26 mouse cellular contexts compared by ENCODE assay signal in the genomic region with DNA sequence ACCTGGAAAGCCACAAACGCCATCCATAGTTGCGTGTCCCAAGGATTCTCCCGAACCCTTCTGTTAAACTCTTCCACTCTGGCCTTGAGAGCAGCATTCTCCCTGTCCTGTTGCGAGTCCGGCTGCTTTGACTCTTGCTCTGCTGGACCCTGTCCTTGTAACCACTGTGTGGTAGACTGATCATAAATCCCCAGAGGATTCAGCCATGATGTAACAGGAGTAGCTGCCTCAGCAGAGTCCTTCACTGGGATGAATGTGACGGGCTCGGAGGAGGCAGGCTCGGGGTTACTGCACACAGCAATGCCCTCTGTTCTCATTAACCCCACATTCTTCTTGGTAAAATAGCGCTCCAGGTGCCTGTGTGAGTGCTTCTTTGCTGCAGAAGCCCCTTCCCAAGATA. TPM values are rescaled to one million over a fixed set of nuclear protein-coding genes. Genes with fewer than 3 reads are reported as not detected.
DNase-seq lines count a peak whose midpoint lies in the region; ATAC-seq and TF ChIP-seq lines count a peak whose summit lies in the region.
"Had no signal": no experiment of that assay in that cellular context is flagged by ENCODE, and none has a peak within 500 bp of the region (broad histone marks: within the 10 kb centered on the region; RNA-seq: fewer than 3 reads in every experiment).

No protein-coding gene starts in this region.

- peak overlapping the region; percentile 63 for H3K27ac ChIP-seq in layer of hippocampus, adult 2 months
- peak overlapping the region; percentile 54; the same call in 1 of the 2 replicates for H3K27ac ChIP-seq in kidney, embryonic 15.5 days
- H3K27ac ChIP-seq: embryonic facial prominence, embryonic 12.5 days; heart, embryonic 10.5 days; heart, embryonic 15.5 days; liver, embryonic 14.5 days; midbrain, embryonic 10.5 days; midbrain, embryonic 15.5 days; neural tube, embryonic 12.5 days had no signal

- no peak for DNase-seq in layer of hippocampus, adult 2 months (ENCODE audit: low spot score in 2 of 2)
- no peak for DNase-seq in layer of hippocampus, adult 9-10 months (ENCODE audit: low spot score)
- peak; percentile 77 for DNase-seq in adrenal gland, postnatal 14 days
- DNase-seq in B cell, adult 2 months, result no peak
- DNase-seq in urinary bladder, postnatal 36 days (ENCODE audit: low spot score in 2 of 2), result no peak
- DNase-seq in neural tube, embryonic 10.5 days (ENCODE audit: extremely low spot score, low spot score), result no peak
- DNase-seq: cerebellum, adult 11 months; cerebellum, adult 9-11 months; embryo, embryonic 11 days; gastrocnemius, postnatal 25 days; heart, adult 11 months; liver; right cerebral cortex, adult 18-20 months had no signal

- TF ChIP-seq CTCF in layer of hippocampus, adult 2 months (conservative IDR thresholded peaks at IDR 0.05), result no peak

- no peak overlapping the region for H3K4me3 ChIP-seq in layer of hippocampus, adult 2 months
- no peak overlapping the region for H3K4me3 ChIP-seq in kidney, embryonic 15.5 days (replicated peaks)
- H3K4me3 ChIP-seq: embryonic facial prominence, embryonic 12.5 days; heart, embryonic 10.5 days; heart, embryonic 15.5 days; midbrain, embryonic 10.5 days; midbrain, embryonic 15.5 days; neural tube, embryonic 12.5 days had no signal

- no peaks in the 10 kb centered on the region for H3K27me3 ChIP-seq in kidney, embryonic 15.5 days
- H3K27me3 ChIP-seq: CH12.LX; embryonic facial prominence, embryonic 12.5 days; heart, embryonic 15.5 days; midbrain, embryonic 15.5 days; neural tube, embryonic 12.5 days had no signal

- peaks cover 96% of the 10 kb centered on the region for H3K36me3 ChIP-seq in kidney, embryonic 15.5 days

- no peak overlapping the region for H3K4me2 ChIP-seq in kidney, embryonic 15.5 days
- H3K4me2 ChIP-seq: embryonic facial prominence, embryonic 12.5 days; heart, embryonic 15.5 days; lung, embryonic 14.5 days; midbrain, embryonic 15.5 days; neural tube, embryonic 12.5 days had no signal

- H3K9ac ChIP-seq in kidney, embryonic 15.5 days, result no peak overlapping the region
- H3K9ac ChIP-seq: embryonic facial prominence, embryonic 12.5 days; heart, embryonic 15.5 days; liver, embryonic 14.5 days; lung, embryonic 14.5 days; midbrain, embryonic 15.5 days; neural tube, embryonic 12.5 days had no signal

- H3K4me1 ChIP-seq in kidney, embryonic 15.5 days, result 0 out of 2 replicates have a peak, but pooled peaks cover 19% of the 10 kb centered on the region
- H3K4me1 ChIP-seq: embryonic facial prominence, embryonic 12.5 days; heart, embryonic 10.5 days; heart, embryonic 15.5 days; midbrain, embryonic 10.5 days; midbrain, embryonic 15.5 days; neural tube, embryonic 12.5 days had no signal

- ATAC-seq in kidney, embryonic 15.5 days (replicated peaks; ENCODE audit: low FRiP score), result peak; percentile 80
- ATAC-seq: activated CD4-positive, CD25-positive, alpha-beta regulatory T cell, adult 4 months; forebrain, embryonic 14.5 days; hindbrain, embryonic 16.5 days; midbrain, embryonic 15.5 days had no signal

- WGBS in kidney, embryonic 15.5 days, result 59% methylated on average over 9 of the region's 9 CpGs

- no peaks in the 10 kb centered on the region for H3K9me3 ChIP-seq in kidney, embryonic 15.5 days (replicated peaks)
- H3K9me3 ChIP-seq: embryonic facial prominence, embryonic 12.5 days; heart, embryonic 10.5 days; heart, embryonic 15.5 days; midbrain, embryonic 10.5 days; midbrain, embryonic 15.5 days; neural tube, embryonic 12.5 days had no signal

RNA-seq across cellular contexts. Expression of gene Nrde2, which starts 15.7 kb away (rescaled TPM):
- 10 to 100 TPM; 23.8 to 24.3 TPM for total RNA-seq in layer of hippocampus, adult 2 months (2021)
- total RNA-seq in adrenal gland, postnatal 14 days (2021), result 13.3 and 16.7 TPM in 2 replicates
- 18.4 and 18.9 TPM in 2 replicates for polyA plus RNA-seq in kidney, embryonic 15.5 days (2015; fragmentation: Nextera tagmentation; extraction: Ambion mirVana)

RNA-seq across cellular contexts. Expression of gene Psmc1, which starts 33.8 kb away (rescaled TPM):
- total RNA-seq in layer of hippocampus, adult 2 months (2021), result 100 to 1,000 TPM; 185 to 207 TPM
- 198 and 214 TPM in 2 replicates for total RNA-seq in adrenal gland, postnatal 14 days (2021)
- polyA plus RNA-seq in kidney, embryonic 15.5 days (2015; fragmentation: Nextera tagmentation; extraction: Ambion mirVana), result 302 and 304 TPM in 2 replicates

RNA-seq across cellular contexts. Expression of gene Calm1, which starts 55.5 kb away (rescaled TPM):
- total RNA-seq in layer of hippocampus, adult 2 months (2021), result 1,000 to 10,000 TPM; 2,009 to 2,049 TPM
- 432 and 438 TPM in 2 replicates for total RNA-seq in adrenal gland, postnatal 14 days (2021)
- polyA plus RNA-seq in kidney, embryonic 15.5 days (2015; fragmentation: Nextera tagmentation; extraction: Ambion mirVana), result 1,314 and 1,392 TPM in 2 replicates
